Comparison of ENCODE assay signal across 21 mouse cellular contexts in the genomic region with DNA sequence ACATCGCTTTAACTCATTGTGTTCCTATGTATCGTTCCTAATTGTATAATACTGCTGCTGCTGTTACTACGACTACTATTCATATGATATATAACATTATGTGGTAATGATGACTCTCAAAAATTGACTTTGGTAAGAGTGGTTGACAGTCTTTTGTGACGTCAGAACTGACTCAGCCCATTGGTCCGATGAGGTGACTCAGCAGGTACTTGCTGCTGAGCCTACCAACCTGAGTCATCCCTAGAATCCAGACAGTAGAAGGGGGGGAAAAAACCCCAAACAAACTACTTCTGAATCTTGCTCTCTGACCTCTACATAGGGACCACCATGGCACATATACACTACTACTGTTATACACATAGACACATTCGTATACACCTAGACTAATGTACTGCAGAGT. TPM values are rescaled to one million over a fixed set of nuclear protein-coding genes. Genes with fewer than 3 reads are reported as not detected.
A peak's percentile ranks its signal among the peaks of the same experiment; 100 is the strongest.
DNase-seq lines count a peak whose midpoint lies in the region; TF ChIP-seq lines count a peak whose summit lies in the region.
"Had no signal": no experiment of that assay in that cellular context is flagged by ENCODE, and none has a peak within 500 bp of the region (broad histone marks: within the 10 kb centered on the region; RNA-seq: fewer than 3 reads in every experiment).

No protein-coding gene starts in this region.

- intact Hi-C loops in heart, adult 2 months (cut with DNase I), result no loop called here

- in situ Hi-C loops in ES-E14 (cut with MboI; ENCODE audit: low sequenced_read_pairs in 2 of 2, unreplicated experiment in 2 of 2), result no loop called here

- TF ChIP-seq EP300 in heart, adult 2 months (IDR thresholded peaks at IDR 0.05; ENCODE audit: insufficient read depth, low read depth, low read length), result no peak

- no peak overlapping the region for H3K27ac ChIP-seq in heart, adult 2 months
- no peak overlapping the region for H3K27ac ChIP-seq in ES-E14 (ENCODE audit: insufficient read depth, low read depth, low read length, poor library complexity, severe bottlenecking)
- H3K27ac ChIP-seq in cerebellum, adult 2 months (ENCODE audit: insufficient read depth, low read length), result no peak overlapping the region
- H3K27ac ChIP-seq: embryonic facial prominence, embryonic 12.5 days; embryonic facial prominence, embryonic 15.5 days; gastrocnemius, adult 2 months; hindbrain, embryonic 12.5 days; hindbrain, embryonic 15.5 days; intestine, embryonic 15.5 days had no signal

- no peaks in the 10 kb centered on the region for H3K27me3 ChIP-seq in heart, adult 2 months (ENCODE audit: control insufficient read depth, insufficient read depth, low read length)
- H3K27me3 ChIP-seq in cerebellum, adult 2 months (ENCODE audit: control insufficient read depth, insufficient read depth, low read length), result no peaks in the 10 kb centered on the region
- H3K27me3 ChIP-seq: embryonic facial prominence, embryonic 12.5 days; embryonic facial prominence, embryonic 15.5 days; hindbrain, embryonic 12.5 days; hindbrain, embryonic 15.5 days; intestine, embryonic 15.5 days had no signal

- no peaks in the 10 kb centered on the region for H3K36me3 ChIP-seq in heart, adult 2 months (ENCODE audit: control insufficient read depth, insufficient read depth, low read length)
- H3K36me3 ChIP-seq in ES-E14 (ENCODE audit: control insufficient read depth, insufficient read depth, low read length, poor library complexity, severe bottlenecking), result no peaks in the 10 kb centered on the region
- H3K36me3 ChIP-seq: embryonic facial prominence, embryonic 12.5 days; embryonic facial prominence, embryonic 15.5 days; G1E; hindbrain, embryonic 12.5 days; hindbrain, embryonic 15.5 days; intestine, embryonic 15.5 days had no signal

- no peak overlapping the region for H3K4me3 ChIP-seq in heart, adult 2 months
- H3K4me3 ChIP-seq in ES-E14 (ENCODE audit: insufficient read depth in 1 of 2, low read depth in 1 of 2, low read length in 2 of 2, poor library complexity in 1 of 2, severe bottlenecking in 1 of 2), result no peak overlapping the region
- no peak overlapping the region for H3K4me3 ChIP-seq in cerebellum, adult 2 months (replicated peaks; ENCODE audit: insufficient read depth, low read depth, low read length)
- H3K4me3 ChIP-seq: embryonic facial prominence, embryonic 12.5 days; embryonic facial prominence, embryonic 15.5 days; gastrocnemius, adult 2 months; hindbrain, embryonic 12.5 days; hindbrain, embryonic 15.5 days; intestine, embryonic 15.5 days had no signal

- no peak for TF ChIP-seq CTCF in heart, adult 2 months (IDR thresholded peaks at IDR 0.05)
- no peak for TF ChIP-seq CTCF in cerebellum, adult 2 months (IDR thresholded peaks at IDR 0.05; ENCODE audit: borderline replicate concordance, insufficient read depth, low read depth, low read length)

- TF ChIP-seq POLR2A in heart, adult 2 months (IDR thresholded peaks at IDR 0.05; ENCODE audit: insufficient read depth, low read depth, low read length), result no peak
- TF ChIP-seq POLR2A in cerebellum, adult 2 months (IDR thresholded peaks at IDR 0.05; ENCODE audit: borderline replicate concordance, insufficient read depth, low read length), result no peak

- no peaks in the 10 kb centered on the region for H3K4me1 ChIP-seq in heart, adult 2 months (ENCODE audit: control insufficient read depth, insufficient read depth, low read length)
- H3K4me1 ChIP-seq in ES-E14 (ENCODE audit: control insufficient read depth in 2 of 2, insufficient read depth in 2 of 2, low read length in 2 of 2, poor library complexity in 1 of 2), result peaks cover 0 to 1% of the 10 kb centered on the region in 2 experiments; a peak in 1 of 4 replicates
- no peaks in the 10 kb centered on the region for H3K4me1 ChIP-seq in cerebellum, adult 2 months (ENCODE audit: control insufficient read depth, insufficient read depth, low read length)
- H3K4me1 ChIP-seq: embryonic facial prominence, embryonic 15.5 days; hindbrain, embryonic 15.5 days; intestine, embryonic 15.5 days had no signal

- H3K9me3 ChIP-seq in ES-E14 (ENCODE audit: control insufficient read depth, insufficient read depth, low read depth, low read length), result no peaks in the 10 kb centered on the region
- H3K9me3 ChIP-seq: embryonic facial prominence, embryonic 12.5 days; embryonic facial prominence, embryonic 15.5 days; G1E; hindbrain, embryonic 12.5 days; hindbrain, embryonic 15.5 days; intestine, embryonic 15.5 days had no signal

- no peak overlapping the region for H3K9ac ChIP-seq in heart, adult 2 months (ENCODE audit: low read depth, low read length)
- no peak overlapping the region for H3K9ac ChIP-seq in ES-E14 (ENCODE audit: insufficient read depth, low read depth, low read length, poor library complexity, severe bottlenecking)
- H3K9ac ChIP-seq: embryonic facial prominence, embryonic 12.5 days; embryonic facial prominence, embryonic 15.5 days; forebrain, postnatal 0 days; hindbrain, embryonic 12.5 days; hindbrain, embryonic 15.5 days; intestine, embryonic 15.5 days had no signal

- DNase-seq in heart, adult 11 months, result peak; percentile 2
- no peak for DNase-seq in heart, adult 2 months
- DNase-seq in 3T3-L1 (ENCODE audit: low read depth, low spot score) (peak; percentile 47), ES-E14 (ENCODE audit: low read depth, low spot score) (no peak)
- DNase-seq in induced T-regulatory cell, adult 2 months (ENCODE audit: low read depth), result peak; percentile 48
- DNase-seq in cerebellum, adult 2 months, result no peak
- no peak for DNase-seq in spleen, postnatal 4 days (ENCODE audit: low spot score in 2 of 2)
- DNase-seq: adrenal gland, adult 8-10 months; adrenal gland, postnatal 36 days; cerebellum, adult 18-20 months; cerebellum, adult 9-11 months; cerebellum, postnatal 25 days; forebrain, postnatal 0 days; gastrocnemius, adult 2 months; gastrocnemius, postnatal 14 days had no signal

- H3K79me2 ChIP-seq in heart, adult 2 months (replicated peaks; ENCODE audit: control insufficient read depth, insufficient read depth, low read length), result no peaks in the 10 kb centered on the region

- WGBS in heart, adult 2 months, result 86% methylated on average over 6 of the region's 6 CpGs
- 91% methylated on average over 6 of the region's 6 CpGs for WGBS in cerebellum, adult 2 months

TF ChIP-seq in ES-E14, 5 proteins besides CTCF, POLR2A, EP300 and RAD21:
- TF ChIP-seq MAFK (IDR thresholded peaks at IDR 0.05; ENCODE audit: insufficient read depth, low read depth, low read length) (peak; percentile 19; the same call in 1 of the 2 replicates), HCFC1 (IDR thresholded peaks at IDR 0.05; ENCODE audit: borderline replicate concordance, insufficient read depth, low read length) (no peak), CHD2 (IDR thresholded peaks at IDR 0.05; ENCODE audit: low read depth, low read length) (no peak), ZC3H11A (IDR thresholded peaks at IDR 0.05; ENCODE audit: borderline replicate concordance, low read depth, low read length) (no peak), ZNF384 (IDR thresholded peaks at IDR 0.05; ENCODE audit: low read depth, low read length) (no peak)
TF ChIP-seq in ES-E14: peak in this region for 1.

RNA-seq across cellular contexts. Expression of a gene that starts 5.9 kb away (rescaled TPM):
- 1 to 10 TPM; 2.1 to 2.7 TPM for total RNA-seq in heart, adult 2 months (2021)
- polyA plus RNA-seq in heart, adult 2 months (2012; rRNA removed), result 0.98 and 1.6 TPM in 2 replicates
- 0.67 and 0.69 TPM in 2 replicates for total RNA-seq in ES-E14 (2012; rRNA removed)
- polyA plus RNA-seq in cerebellum, adult 2 months (2012; rRNA removed), result 28.5 and 29.8 TPM in 2 replicates

RNA-seq across cellular contexts. Expression of a gene that starts 11.4 kb away (rescaled TPM):
- 10 to 100 TPM; 26.7 to 28.7 TPM for total RNA-seq in heart, adult 2 months (2021)
- 9.6 and 16.2 TPM in 2 replicates for polyA plus RNA-seq in heart, adult 2 months (2012; rRNA removed)
- 2.3 and 3.0 TPM in 2 replicates for total RNA-seq in ES-E14 (2012; rRNA removed)
- 42.6 and 43.6 TPM in 2 replicates for polyA plus RNA-seq in cerebellum, adult 2 months (2012; rRNA removed)
- polyA plus RNA-seq: G1E had no signal

Comparison
In these comparisons a context has a peak if more than half of its experiments do, and no peak if none do; other contexts are left out.
1. DNase-seq: peak in heart, adult 11 months (single experiment), 3T3-L1 (single experiment) and induced T-regulatory cell, adult 2 months (single experiment); none in heart, adult 2 months (0 of 2), ES-E14 (single experiment), cerebellum, adult 2 months (0 of 2) and spleen, postnatal 4 days (0 of 2).